Mouse (Mus musculus) ES-Bruce4 (cell line): ENCODE data around the gene Uhmk1.

Experiments used
- CTCF ChIP-seq: IDR thresholded peaks from one replicate; pipeline ENCODE4 v1.8.1; 2011; ENCODE audit warnings: low read depth, low read length
- POLR2A ChIP-seq: IDR thresholded peaks from one replicate; pipeline ENCODE4 v1.8.1; 2011; ENCODE audit warnings: low read length; ENCODE audit not compliant: insufficient read depth

DNA sequence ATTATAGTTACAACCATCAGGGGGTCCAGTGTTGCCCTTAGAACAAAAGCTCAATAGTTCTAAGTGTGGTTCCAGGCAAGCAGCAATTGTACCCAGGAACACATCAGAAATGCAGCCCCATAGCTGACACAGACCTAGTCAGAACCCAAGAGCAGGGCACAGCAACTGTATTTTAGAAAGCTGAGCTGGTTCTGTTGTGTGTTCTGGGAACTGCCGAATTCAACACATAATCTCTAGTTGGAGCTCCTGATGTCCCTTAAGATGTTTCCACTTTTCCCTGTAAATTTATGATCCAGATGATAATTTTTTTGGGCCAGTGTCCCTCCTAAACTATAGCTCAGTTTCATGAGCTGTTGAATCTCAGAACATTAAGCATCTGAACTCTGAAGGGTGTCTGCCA is 23.3 kb downstream of the Uhmk1 start:
- TF ChIP-seq POLR2A = no peak
- no peak for TF ChIP-seq CTCF
